Mouse (Mus musculus) spleen, adult 2 months (tissue): ENCODE measurements around the gene Wscd2.

Experiments
- CTCF ChIP-seq: fragments of 200-500 bp; IDR thresholded peaks from 2 replicates; pipeline ENCODE4 v1.5.1; 2011; ENCODE audit warnings: mild to moderate bottlenecking, inconsistent platforms; ENCODE audit not compliant: insufficient read depth, insufficient read length, insufficient replicate concordance; ENCODE audit errors: extremely low read depth
- POLR2A ChIP-seq: fragments of 200-500 bp; IDR thresholded peaks from 2 replicates; pipeline ENCODE4 v1.6.1; 2011; ENCODE audit warnings: low read depth, low read length, inconsistent platforms

- TF ChIP-seq POLR2A (no peak), CTCF (no peak)
Observed at GRCm38 (mm10) chr5:113448023-113448734, 42.0 kb upstream of the Wscd2 start.
